22 mouse cellular contexts compared by ENCODE assay signal in the genomic region with DNA sequence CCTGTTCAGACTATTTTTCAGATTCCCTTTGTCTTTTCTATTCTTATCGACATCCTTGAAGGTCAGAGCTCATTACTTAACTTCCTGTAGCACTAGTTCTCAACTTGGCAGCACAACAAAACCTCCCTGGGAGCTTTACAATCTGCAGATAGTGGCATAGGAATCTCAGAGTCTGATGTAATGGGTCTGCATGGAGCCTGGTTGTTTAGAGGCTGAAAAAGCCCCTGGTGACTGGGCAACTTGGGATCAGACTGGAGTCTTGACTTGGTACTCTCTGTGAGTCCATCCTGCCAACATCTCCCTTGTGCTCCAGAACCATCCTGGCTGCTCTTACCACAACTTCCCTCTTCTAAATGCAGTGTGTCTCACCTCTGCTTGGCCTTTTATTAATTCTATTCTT.
DNase-seq lines count a peak whose midpoint lies in the region; ATAC-seq and TF ChIP-seq lines count a peak whose summit lies in the region.
"Had no signal": no experiment of that assay in that cellular context is flagged by ENCODE, and none has a peak within 500 bp of the region (broad histone marks: within the 10 kb centered on the region; RNA-seq: fewer than 3 reads in every experiment).

No protein-coding gene starts in this region.

- peaks cover 36% of the 10 kb centered on the region for H3K4me1 ChIP-seq in hindbrain, embryonic 10.5 days (replicated peaks)
- H3K4me1 ChIP-seq in hindbrain, postnatal 0 days (ENCODE audit: insufficient read depth, low read length), result 0 out of 2 replicates have a peak, but pooled peaks cover 4% of the 10 kb centered on the region
- peaks cover 3% of the 10 kb centered on the region for H3K4me1 ChIP-seq in lung, adult 2 months (ENCODE audit: control insufficient read depth, insufficient read depth, low read length)
- H3K4me1 ChIP-seq in lung, postnatal 0 days (ENCODE audit: insufficient read depth, low read depth, low read length), result no peaks in the 10 kb centered on the region
- no peaks in the 10 kb centered on the region for H3K4me1 ChIP-seq in forebrain, postnatal 0 days (ENCODE audit: insufficient read depth)

- H3K27ac ChIP-seq in hindbrain, embryonic 10.5 days, result 0 out of 2 replicates have a peak overlapping the region, but pooled peaks have one; percentile 40
- H3K27ac ChIP-seq in hindbrain, postnatal 0 days, result no peak overlapping the region
- no peak overlapping the region for H3K27ac ChIP-seq in lung, postnatal 0 days (ENCODE audit: low read length)
- no peak overlapping the region for H3K27ac ChIP-seq in forebrain, postnatal 0 days (ENCODE audit: low read depth, low read length)
- H3K27ac ChIP-seq: heart, adult 2 months; hindbrain, embryonic 13.5 days; layer of hippocampus, adult 2 months; midbrain, embryonic 13.5 days had no signal

- 0 out of 2 replicates have a peak, but pooled peaks cover 4% of the 10 kb centered on the region for H3K36me3 ChIP-seq in hindbrain, embryonic 10.5 days
- no peaks in the 10 kb centered on the region for H3K36me3 ChIP-seq in hindbrain, postnatal 0 days (ENCODE audit: insufficient read depth, low read length)
- no peaks in the 10 kb centered on the region for H3K36me3 ChIP-seq in lung, postnatal 0 days (ENCODE audit: insufficient read depth, low read length)
- no peaks in the 10 kb centered on the region; the same call in 1 of the 2 replicates for H3K36me3 ChIP-seq in forebrain, postnatal 0 days (ENCODE audit: insufficient read depth)
- H3K36me3 ChIP-seq: midbrain, embryonic 13.5 days had no signal

- 47% methylated on average over 1 of the region's 1 CpGs for WGBS in hindbrain, embryonic 10.5 days
- 30% methylated on average over 1 of the region's 1 CpGs for WGBS in hindbrain, postnatal 0 days
- WGBS in lung, adult 2 months, result 11% methylated on average over 1 of the region's 1 CpGs
- 24% methylated on average over 1 of the region's 1 CpGs for WGBS in lung, postnatal 0 days
- WGBS in forebrain, postnatal 0 days, result 28% methylated on average over 1 of the region's 1 CpGs

- no peak for TF ChIP-seq CTCF in hindbrain, postnatal 0 days (IDR thresholded peaks at IDR 0.05; ENCODE audit: low read depth)
- TF ChIP-seq CTCF in lung, adult 2 months (IDR thresholded peaks at IDR 0.05; ENCODE audit: insufficient read depth, low read length), result no peak
- no peak for TF ChIP-seq CTCF in lung, postnatal 0 days (IDR thresholded peaks at IDR 0.05)
- no peak for TF ChIP-seq CTCF in forebrain, postnatal 0 days (IDR thresholded peaks at IDR 0.05; ENCODE audit: low read depth)

- H3K9ac ChIP-seq in hindbrain, postnatal 0 days (replicated peaks; ENCODE audit: low read length), result no peak overlapping the region
- no peak overlapping the region for H3K9ac ChIP-seq in lung, postnatal 0 days (replicated peaks; ENCODE audit: low read depth)
- H3K9ac ChIP-seq in forebrain, postnatal 0 days, result no peak overlapping the region
- H3K9ac ChIP-seq: hindbrain, embryonic 13.5 days; midbrain, embryonic 13.5 days had no signal

- H3K4me2 ChIP-seq in hindbrain, postnatal 0 days (ENCODE audit: low read depth, low read length), result no peak overlapping the region
- H3K4me2 ChIP-seq in lung, postnatal 0 days (replicated peaks; ENCODE audit: low read depth, low read length), result no peak overlapping the region
- H3K4me2 ChIP-seq in forebrain, postnatal 0 days (ENCODE audit: low read depth), result no peak overlapping the region
- H3K4me2 ChIP-seq: hindbrain, embryonic 13.5 days; midbrain, embryonic 13.5 days had no signal

- DNase-seq in adrenal gland, adult 2 months, result peak; percentile 1
- DNase-seq in adrenal gland, adult 18-20 months (ENCODE audit: low spot score in 2 of 2), result no peak
- no peak for DNase-seq in hindbrain, embryonic 10.5 days (ENCODE audit: low spot score)
- DNase-seq in hindbrain, postnatal 0 days (ENCODE audit: low spot score), result no peak
- DNase-seq in lung, adult 18-20 months, result peak; percentile 3 to 16
- no peak for DNase-seq in lung, adult 2 months
- DNase-seq in lung, postnatal 0 days (ENCODE audit: low spot score), result no peak
- no peak for DNase-seq in forebrain, postnatal 0 days
- DNase-seq: adrenal gland, postnatal 36 days; cerebellum, adult 11 months; cerebellum, postnatal 10 days; gastrocnemius, postnatal 25 days; heart, adult 2 months; layer of hippocampus, postnatal 36 days; retina, postnatal 1 day; right cerebral cortex, postnatal 25 days; thymus, postnatal 25 days had no signal

- H3K4me3 ChIP-seq in hindbrain, embryonic 10.5 days, result no peak overlapping the region
- H3K4me3 ChIP-seq in hindbrain, postnatal 0 days (ENCODE audit: low read length), result no peak overlapping the region
- H3K4me3 ChIP-seq in lung, adult 2 months (replicated peaks; ENCODE audit: extremely low read depth, low read depth, low read length), result no peak overlapping the region
- H3K4me3 ChIP-seq in lung, postnatal 0 days (ENCODE audit: low read depth, low read length), result no peak overlapping the region
- no peak overlapping the region for H3K4me3 ChIP-seq in forebrain, postnatal 0 days (ENCODE audit: low read depth, low read length)
- H3K4me3 ChIP-seq: heart, adult 2 months; hindbrain, embryonic 13.5 days; layer of hippocampus, adult 2 months; midbrain, embryonic 13.5 days had no signal

- no peak for ATAC-seq in hindbrain, postnatal 0 days
- ATAC-seq in lung, postnatal 0 days, result peak; percentile 28; the same call in 1 of the 2 replicates
- ATAC-seq in forebrain, postnatal 0 days, result no peak
- ATAC-seq: CD4-positive, CD25-positive, alpha-beta regulatory T cell, adult 4 months; inflammation-experienced regulatory T-cells, adult 6 months; midbrain, embryonic 13.5 days had no signal

- TF ChIP-seq POLR2A in lung, adult 2 months (IDR thresholded peaks at IDR 0.05; ENCODE audit: borderline replicate concordance, extremely low read depth, low read depth, low read length), result no peak

- TF ChIP-seq EP300 in lung, postnatal 0 days (IDR thresholded peaks at IDR 0.05), result no peak

- peaks cover 8% of the 10 kb centered on the region; the same call in 1 of the 2 replicates for H3K9me3 ChIP-seq in hindbrain, embryonic 10.5 days
- no peaks in the 10 kb centered on the region for H3K9me3 ChIP-seq in hindbrain, postnatal 0 days (ENCODE audit: low read length)
- no peaks in the 10 kb centered on the region for H3K9me3 ChIP-seq in lung, postnatal 0 days (ENCODE audit: low read length)
- H3K9me3 ChIP-seq in forebrain, postnatal 0 days (ENCODE audit: low read length), result peaks cover 5% of the 10 kb centered on the region; the same call in 1 of the 2 replicates

- no peaks in the 10 kb centered on the region for H3K27me3 ChIP-seq in hindbrain, embryonic 10.5 days (ENCODE audit: insufficient read depth, poor library complexity, severe bottlenecking)
- no peaks in the 10 kb centered on the region for H3K27me3 ChIP-seq in hindbrain, postnatal 0 days (ENCODE audit: insufficient read depth, low read length)
- no peaks in the 10 kb centered on the region for H3K27me3 ChIP-seq in lung, postnatal 0 days (replicated peaks; ENCODE audit: insufficient read depth, low read length)
- no peaks in the 10 kb centered on the region for H3K27me3 ChIP-seq in forebrain, postnatal 0 days (ENCODE audit: insufficient read depth, low read length)
- H3K27me3 ChIP-seq: hindbrain, embryonic 13.5 days; midbrain, embryonic 13.5 days had no signal

Comparison
In these comparisons a context has a peak if more than half of its experiments do, and no peak if none do; other contexts are left out.
1. DNase-seq: peak in adrenal gland, adult 2 months (single experiment) and lung, adult 18-20 months (2 of 2); none in adrenal gland, adult 18-20 months (0 of 2), hindbrain, embryonic 10.5 days (single experiment), hindbrain, postnatal 0 days (single experiment), lung, adult 2 months (single experiment), lung, postnatal 0 days (single experiment) and forebrain, postnatal 0 days (single experiment).